Comparison of ENCODE assay signal across 13 mouse cellular contexts in the genomic region with DNA sequence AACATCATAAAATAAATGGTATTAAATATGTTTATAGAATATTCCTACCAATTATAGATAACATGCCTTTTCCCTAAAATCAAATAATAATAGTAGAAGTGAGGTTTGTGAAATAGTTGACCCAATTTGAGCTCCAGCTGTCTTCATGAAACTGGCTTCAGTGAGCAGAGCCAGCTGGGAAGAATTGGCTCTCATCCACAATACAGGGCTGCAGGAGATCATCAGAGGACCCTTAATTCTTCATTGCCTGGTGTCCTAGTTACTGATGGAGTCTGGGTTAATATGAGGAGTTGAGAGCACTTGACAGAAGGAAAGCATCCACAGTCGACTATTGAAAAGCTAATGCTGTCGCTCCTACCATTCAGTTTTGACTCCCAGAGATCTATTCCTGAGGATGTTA.
DNase-seq lines count a peak whose midpoint lies in the region; ATAC-seq and TF ChIP-seq lines count a peak whose summit lies in the region.
"Had no signal": no experiment of that assay in that cellular context is flagged by ENCODE, and none has a peak within 500 bp of the region (broad histone marks: within the 10 kb centered on the region; RNA-seq: fewer than 3 reads in every experiment).

No protein-coding gene starts in this region.

- peak; percentile 1 for DNase-seq in cerebellum, adult 9-10 months
- no peak for DNase-seq in cerebellum, adult 11-12 months
- DNase-seq in hindbrain, embryonic 14.5 days (ENCODE audit: low spot score) = peak; percentile 27
- no peak for DNase-seq in hindbrain, embryonic 10.5 days (ENCODE audit: low spot score)
- peak; percentile 52 for DNase-seq in brain, embryonic 14.5 days (ENCODE audit: low read depth)
- DNase-seq in lung, postnatal 0 days (ENCODE audit: low spot score) = peak; percentile 53
- no peak for DNase-seq in embryo, embryonic 10 days (ENCODE audit: low spot score)
- no peak for DNase-seq in midbrain, embryonic 10.5 days (ENCODE audit: low spot score)
- DNase-seq: right cerebral cortex, postnatal 4 days; thymus, adult 2 months had no signal

- no peak overlapping the region for H3K4me3 ChIP-seq in hindbrain, embryonic 14.5 days (replicated peaks; ENCODE audit: low read length)
- H3K4me3 ChIP-seq in hindbrain, embryonic 10.5 days = no peak overlapping the region
- H3K4me3 ChIP-seq in lung, postnatal 0 days (ENCODE audit: low read depth, low read length) = no peak overlapping the region
- H3K4me3 ChIP-seq in midbrain, embryonic 10.5 days = no peak overlapping the region
- H3K4me3 ChIP-seq: embryonic facial prominence, embryonic 12.5 days; neural tube, embryonic 13.5 days had no signal

- no peak overlapping the region for H3K27ac ChIP-seq in hindbrain, embryonic 14.5 days
- H3K27ac ChIP-seq in hindbrain, embryonic 10.5 days = no peak overlapping the region
- H3K27ac ChIP-seq in lung, postnatal 0 days (ENCODE audit: low read length) = no peak overlapping the region
- H3K27ac ChIP-seq in midbrain, embryonic 10.5 days (replicated peaks) = no peak overlapping the region
- H3K27ac ChIP-seq: embryonic facial prominence, embryonic 12.5 days; neural tube, embryonic 13.5 days had no signal

- no peak overlapping the region for H3K9ac ChIP-seq in hindbrain, embryonic 14.5 days
- H3K9ac ChIP-seq in lung, postnatal 0 days (replicated peaks; ENCODE audit: low read depth) = no peak overlapping the region
- H3K9ac ChIP-seq: embryonic facial prominence, embryonic 12.5 days; neural tube, embryonic 13.5 days had no signal

- no peak for TF ChIP-seq EP300 in lung, postnatal 0 days (IDR thresholded peaks at IDR 0.05)

- H3K9me3 ChIP-seq in hindbrain, embryonic 14.5 days (ENCODE audit: control insufficient read depth, low read length) = no peaks in the 10 kb centered on the region
- no peaks in the 10 kb centered on the region for H3K9me3 ChIP-seq in hindbrain, embryonic 10.5 days
- no peaks in the 10 kb centered on the region for H3K9me3 ChIP-seq in lung, postnatal 0 days (ENCODE audit: low read length)
- H3K9me3 ChIP-seq in midbrain, embryonic 10.5 days (replicated peaks) = no peaks in the 10 kb centered on the region
- H3K9me3 ChIP-seq: embryonic facial prominence, embryonic 12.5 days; neural tube, embryonic 13.5 days had no signal

- no peaks in the 10 kb centered on the region for H3K4me1 ChIP-seq in hindbrain, embryonic 14.5 days (replicated peaks; ENCODE audit: control insufficient read depth, insufficient read depth, low read length)
- no peaks in the 10 kb centered on the region for H3K4me1 ChIP-seq in hindbrain, embryonic 10.5 days (replicated peaks)
- H3K4me1 ChIP-seq in lung, postnatal 0 days (ENCODE audit: insufficient read depth, low read depth, low read length) = no peaks in the 10 kb centered on the region
- no peaks in the 10 kb centered on the region for H3K4me1 ChIP-seq in midbrain, embryonic 10.5 days
- H3K4me1 ChIP-seq: embryonic facial prominence, embryonic 12.5 days; neural tube, embryonic 13.5 days had no signal

- TF ChIP-seq POLR2A in brain, embryonic 14.5 days (IDR thresholded peaks at IDR 0.05; ENCODE audit: borderline replicate concordance, extremely low read depth, insufficient read depth, insufficient read length, poor library complexity, severe bottlenecking) = no peak

- ATAC-seq in hindbrain, embryonic 14.5 days (ENCODE audit: low FRiP score) = no peak
- peak; percentile 73; the same call in 1 of the 2 replicates for ATAC-seq in lung, postnatal 0 days
- ATAC-seq: activated CD4-positive, CD25-positive, alpha-beta regulatory T cell, adult 4 months had no signal

- no peak for TF ChIP-seq CTCF in brain, embryonic 14.5 days (IDR thresholded peaks at IDR 0.05; ENCODE audit: borderline replicate concordance, extremely low read depth, insufficient read depth, insufficient read length)
- TF ChIP-seq CTCF in lung, postnatal 0 days (IDR thresholded peaks at IDR 0.05) = no peak

- WGBS in hindbrain, embryonic 14.5 days = 88% methylated on average over 2 of the region's 2 CpGs
- WGBS in hindbrain, embryonic 10.5 days = 91% methylated on average over 2 of the region's 2 CpGs
- WGBS in lung, postnatal 0 days = 51% methylated on average over 2 of the region's 2 CpGs
- 88% methylated on average over 2 of the region's 2 CpGs for WGBS in midbrain, embryonic 10.5 days

- no peaks in the 10 kb centered on the region for H3K27me3 ChIP-seq in hindbrain, embryonic 14.5 days (ENCODE audit: control insufficient read depth, insufficient read depth, low read length)
- H3K27me3 ChIP-seq in hindbrain, embryonic 10.5 days (ENCODE audit: insufficient read depth, poor library complexity, severe bottlenecking) = no peaks in the 10 kb centered on the region
- H3K27me3 ChIP-seq in lung, postnatal 0 days (replicated peaks; ENCODE audit: insufficient read depth, low read length) = no peaks in the 10 kb centered on the region
- H3K27me3 ChIP-seq in midbrain, embryonic 10.5 days (ENCODE audit: low read depth, poor library complexity, severe bottlenecking) = no peaks in the 10 kb centered on the region
- H3K27me3 ChIP-seq: embryonic facial prominence, embryonic 12.5 days; neural tube, embryonic 13.5 days had no signal

- no peak overlapping the region for H3K4me2 ChIP-seq in hindbrain, embryonic 14.5 days (replicated peaks)
- no peak overlapping the region for H3K4me2 ChIP-seq in lung, postnatal 0 days (replicated peaks; ENCODE audit: low read depth, low read length)
- H3K4me2 ChIP-seq: embryonic facial prominence, embryonic 12.5 days; neural tube, embryonic 13.5 days had no signal

- H3K36me3 ChIP-seq in hindbrain, embryonic 14.5 days (replicated peaks; ENCODE audit: control insufficient read depth, insufficient read depth) = no peaks in the 10 kb centered on the region
- no peaks in the 10 kb centered on the region for H3K36me3 ChIP-seq in hindbrain, embryonic 10.5 days
- no peaks in the 10 kb centered on the region for H3K36me3 ChIP-seq in lung, postnatal 0 days (ENCODE audit: insufficient read depth, low read length)
- H3K36me3 ChIP-seq in midbrain, embryonic 10.5 days = no peaks in the 10 kb centered on the region
- H3K36me3 ChIP-seq: embryonic facial prominence, embryonic 12.5 days; neural tube, embryonic 13.5 days had no signal

Comparison
In these comparisons a context has a peak if more than half of its experiments do, and no peak if none do; other contexts are left out.
1. DNase-seq: peak in cerebellum, adult 9-10 months (single experiment), hindbrain, embryonic 14.5 days (single experiment), brain, embryonic 14.5 days (single experiment) and lung, postnatal 0 days (single experiment); none in cerebellum, adult 11-12 months (single experiment), hindbrain, embryonic 10.5 days (single experiment), embryo, embryonic 10 days (single experiment) and midbrain, embryonic 10.5 days (single experiment).